Mouse (Mus musculus): ENCODE data around the gene Lgals9.
"Not testable (repeated sequence)": the region's sequence is repeated elsewhere in the genome, so short reads cannot be mapped to it uniquely, and the experiment has no call there.

Lgals9 gene

DNA sequence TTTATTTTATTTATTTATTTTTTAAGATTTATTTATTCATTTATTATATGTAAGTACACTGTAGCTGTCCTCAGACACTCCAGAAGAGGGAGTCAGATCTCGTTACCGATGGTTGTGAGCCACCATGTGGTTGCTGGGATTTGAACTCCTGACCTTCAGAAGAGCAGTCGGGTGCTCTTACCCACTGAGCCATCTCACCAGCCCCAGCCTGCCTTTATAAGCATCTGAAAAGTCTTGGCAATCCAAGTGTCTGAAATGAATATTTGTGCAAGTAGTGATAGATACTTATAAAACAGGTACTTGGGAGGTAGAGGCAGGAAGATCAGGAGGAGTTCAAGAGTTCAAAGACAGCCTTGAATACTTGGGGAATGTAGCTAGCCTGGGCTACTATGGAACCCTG lies 22.6 kb upstream of the Lgals9 start:
- DNase-seq (ENCODE audit: low read depth, low spot score) = not testable (repeated sequence)

DNA sequence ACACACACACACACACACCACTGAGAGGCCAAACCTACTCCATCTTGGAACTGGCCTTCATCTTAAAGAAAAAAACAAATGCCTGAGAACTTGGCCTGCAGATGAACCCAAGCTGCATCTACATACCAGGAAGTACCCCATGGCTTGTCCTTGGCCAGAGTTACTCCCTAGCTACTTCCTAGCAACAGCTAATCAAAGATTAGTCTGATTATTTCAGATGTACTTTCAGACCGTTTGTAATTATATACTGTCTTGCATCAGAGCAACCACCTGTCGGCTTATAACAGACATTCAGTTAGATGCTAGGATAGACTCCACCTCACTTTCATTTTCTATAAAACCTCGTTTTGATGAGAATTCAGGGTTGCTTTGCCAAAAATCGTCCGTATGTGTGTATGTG lies 21.7 kb upstream of the Lgals9 start:
- DNase-seq (ENCODE audit: low read depth, low spot score) = peak; percentile 91

DNA sequence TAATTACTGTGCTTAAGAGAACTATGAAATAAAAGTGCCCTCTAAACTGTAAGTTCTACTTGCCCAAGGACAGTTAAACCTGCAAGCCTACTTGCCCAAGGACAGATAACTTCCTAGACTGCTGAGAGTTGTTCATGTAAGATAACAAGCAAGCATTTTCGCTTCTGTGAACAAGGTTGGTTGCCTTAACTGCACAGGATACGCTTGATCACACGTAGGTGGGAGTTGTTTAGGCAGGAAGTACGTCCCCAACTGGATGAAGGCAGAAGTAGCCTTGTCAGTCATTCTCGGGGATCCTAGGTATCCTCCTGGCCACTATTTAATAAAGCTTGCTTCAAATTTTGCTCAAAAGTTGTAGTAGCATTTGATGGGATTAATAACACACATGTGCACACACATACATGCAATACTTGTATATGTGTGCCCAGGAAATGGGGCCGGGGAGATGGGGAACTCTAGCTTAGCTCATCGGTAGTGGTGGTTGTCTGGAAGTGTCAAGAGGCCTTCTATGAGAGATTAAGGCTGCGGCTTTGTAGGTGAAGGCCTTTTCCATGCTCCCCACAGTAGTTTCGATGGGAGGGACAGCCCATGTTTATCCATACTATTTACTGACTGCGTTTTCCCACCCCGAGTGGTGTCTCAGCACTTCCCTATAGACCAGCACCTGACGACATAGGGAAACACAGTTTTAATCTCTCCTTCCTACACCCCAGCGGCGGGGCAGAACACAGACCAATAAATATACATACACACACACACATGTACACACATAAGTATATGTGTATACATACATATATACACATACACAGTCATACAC lies 21.0 kb upstream of the Lgals9 start:
- DNase-seq (ENCODE audit: low read depth, low spot score) = no peak

DNA sequence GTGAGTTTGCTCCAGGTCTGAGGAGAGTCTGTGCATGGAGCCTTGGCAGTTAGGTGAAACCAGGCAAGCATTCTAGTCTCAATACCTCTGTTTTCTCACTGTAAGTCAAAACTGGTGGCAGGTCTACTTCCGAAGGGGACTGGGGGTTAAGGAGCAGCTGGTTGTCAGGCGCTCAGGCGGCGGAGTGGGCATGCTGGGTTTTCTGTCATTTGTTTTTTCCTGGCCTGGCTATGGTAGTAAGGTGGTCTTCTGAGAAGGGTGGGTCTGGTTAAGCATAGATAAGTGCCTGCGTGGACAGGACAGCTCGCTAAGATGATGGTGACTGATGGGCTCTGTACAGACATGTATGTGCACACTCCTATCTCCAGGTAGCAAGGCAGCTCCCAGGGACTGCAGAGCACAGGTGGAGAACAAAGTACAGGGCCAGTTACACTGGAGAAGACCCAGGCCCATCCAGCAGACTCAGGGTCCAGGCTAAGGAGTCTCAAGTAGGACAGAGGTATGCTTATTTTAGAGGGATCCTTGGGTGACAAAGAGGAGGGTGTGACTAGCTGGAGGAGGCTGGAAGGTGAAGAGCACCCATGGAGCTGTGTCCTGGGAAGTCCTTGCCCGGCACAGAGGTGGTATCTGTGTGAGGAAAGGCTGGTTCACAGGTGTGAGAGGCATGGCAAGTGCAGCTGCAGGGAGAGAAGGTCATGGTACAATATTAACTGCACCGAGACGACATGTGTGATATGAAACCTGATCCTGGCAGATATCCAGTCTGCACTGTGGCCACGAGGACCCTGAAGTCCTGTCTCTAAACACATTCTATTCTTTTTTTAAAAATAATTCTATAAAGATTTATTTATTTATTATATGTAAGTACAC lies 19.3 kb upstream of the Lgals9 start:
- DNase-seq (ENCODE audit: low read depth, low spot score) = no peak

DNA sequence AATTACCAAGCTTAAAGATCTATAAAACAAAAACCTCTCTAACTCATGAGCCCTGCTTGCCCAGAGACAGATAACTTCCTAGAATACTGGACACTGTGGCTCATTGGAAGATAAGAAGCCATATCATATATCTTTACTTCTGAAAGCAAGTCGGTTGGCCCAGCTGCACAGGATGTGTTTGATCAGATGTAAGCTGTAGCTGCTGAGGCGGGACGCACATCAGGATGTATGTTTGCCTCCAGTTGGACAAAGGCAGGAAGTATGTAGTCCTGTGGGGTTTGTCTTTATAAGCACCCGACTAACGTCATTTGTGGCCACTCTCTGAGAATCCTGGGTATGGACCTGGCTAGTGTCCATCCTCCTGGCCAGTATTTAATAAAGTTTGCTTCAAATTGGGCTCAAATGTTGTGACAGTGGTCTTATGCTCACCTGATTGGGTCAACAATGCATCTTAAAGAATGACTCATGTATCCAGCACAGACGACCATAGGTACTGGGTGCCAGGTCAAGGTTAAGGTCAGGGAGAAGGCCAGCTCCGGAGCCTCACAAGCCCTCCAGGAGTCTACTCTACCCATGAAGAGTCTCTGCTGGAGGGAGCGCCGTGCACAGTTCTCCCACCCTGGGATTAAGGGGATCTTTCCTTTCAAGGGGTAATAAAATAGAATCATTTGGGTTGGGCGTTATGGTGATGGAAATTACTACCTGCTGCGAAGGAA lies 18.5 kb upstream of the Lgals9 start:
- DNase-seq (ENCODE audit: low read depth, low spot score) = peak; percentile 95

DNA sequence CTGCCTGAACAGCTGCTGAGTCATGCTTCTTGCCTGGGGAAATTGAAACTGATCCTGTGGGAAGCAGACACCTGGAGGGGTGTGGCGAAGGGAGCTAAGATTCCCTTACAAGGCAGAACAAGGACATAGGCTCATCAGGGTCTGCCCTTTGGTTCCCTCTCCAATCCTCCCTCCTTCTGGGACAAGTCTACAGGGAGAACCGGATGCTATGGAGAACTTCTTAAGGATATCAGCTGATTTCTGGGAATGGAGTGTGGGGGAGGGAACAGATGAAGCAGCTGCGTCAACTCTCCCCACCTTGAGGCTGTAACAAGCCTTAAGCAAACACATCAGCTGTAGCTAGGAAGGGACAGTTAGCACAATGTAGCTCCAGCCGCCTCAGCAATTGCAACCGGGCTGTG lies 17.8 kb upstream of the Lgals9 start:
- peak; percentile 100 for DNase-seq (ENCODE audit: low read depth, low spot score)

DNA sequence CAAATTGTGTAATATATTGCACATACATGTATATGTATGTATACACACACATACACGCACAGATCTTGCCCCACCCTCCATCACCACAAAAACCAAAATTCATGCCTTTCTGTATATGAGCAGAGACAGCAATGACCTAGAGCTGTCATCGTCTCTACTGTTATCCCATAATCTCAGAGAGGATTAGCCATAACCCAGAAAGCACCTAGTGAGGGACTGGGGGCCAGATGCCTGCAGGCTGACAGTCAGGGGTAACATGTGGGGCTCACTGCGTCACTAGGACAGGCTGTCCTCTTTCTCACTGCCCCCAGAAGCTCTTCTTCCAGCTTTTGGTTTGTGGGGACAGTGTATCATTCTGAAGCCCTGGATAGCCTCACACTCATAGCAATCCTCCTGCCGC lies 17.1 kb upstream of the Lgals9 start:
- DNase-seq (ENCODE audit: low read depth, low spot score) = no peak

DNA sequence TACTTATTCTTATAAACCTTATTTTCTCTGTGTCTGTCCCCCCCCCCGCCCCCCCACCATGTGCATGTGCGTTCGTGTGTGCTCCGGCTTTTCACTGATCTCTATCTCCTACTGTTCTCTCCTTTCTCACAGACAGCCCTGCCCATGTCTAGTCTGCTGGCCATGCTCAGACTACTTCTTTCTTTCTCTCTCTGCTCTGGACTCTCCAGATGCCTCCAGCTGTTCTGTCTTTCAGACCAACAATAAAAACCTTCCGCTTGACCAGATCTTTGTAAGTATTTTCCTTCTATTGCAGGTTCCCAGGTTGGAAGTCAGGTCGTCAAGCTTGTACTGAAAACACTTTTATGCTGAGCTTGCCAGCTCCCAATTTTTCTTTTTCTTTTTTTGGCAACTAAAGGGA lies 14.4 kb upstream of the Lgals9 start:
- no peak for DNase-seq (ENCODE audit: low read depth, low spot score)

DNA sequence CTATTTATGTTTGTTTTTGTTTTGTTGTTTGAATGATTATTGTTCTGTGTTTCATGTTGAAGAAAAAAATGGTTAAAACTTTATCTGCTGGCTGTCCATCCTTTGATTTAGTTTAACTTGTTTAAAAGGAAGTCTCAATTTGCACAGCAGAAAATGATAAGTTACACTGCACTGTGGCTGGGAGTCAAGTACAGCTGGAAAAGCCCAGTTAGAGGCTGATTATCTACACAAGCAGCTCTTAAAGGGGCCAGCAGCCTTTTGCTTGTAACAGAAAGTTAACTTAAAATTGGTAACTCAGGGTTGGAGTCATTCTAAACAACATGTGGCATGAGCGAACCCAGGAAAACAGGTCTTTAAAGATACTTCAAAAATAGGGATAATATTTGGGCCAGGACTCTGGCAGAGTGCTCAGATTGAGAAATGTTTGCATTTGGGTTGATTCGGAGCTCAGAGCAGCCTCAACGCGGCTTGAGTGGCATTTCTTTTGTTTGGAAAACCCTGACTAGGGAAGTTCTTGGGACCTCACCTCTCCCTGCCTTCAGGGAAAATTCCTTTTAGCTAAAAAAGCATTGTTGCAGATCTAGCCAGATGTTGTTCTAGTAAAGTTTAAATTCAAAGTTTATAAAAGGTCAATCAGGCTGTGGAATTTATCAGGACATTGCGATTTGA lies 6.3 kb upstream of the Lgals9 start:
- peak; percentile 67 for DNase-seq (ENCODE audit: low read depth, low spot score)

DNA sequence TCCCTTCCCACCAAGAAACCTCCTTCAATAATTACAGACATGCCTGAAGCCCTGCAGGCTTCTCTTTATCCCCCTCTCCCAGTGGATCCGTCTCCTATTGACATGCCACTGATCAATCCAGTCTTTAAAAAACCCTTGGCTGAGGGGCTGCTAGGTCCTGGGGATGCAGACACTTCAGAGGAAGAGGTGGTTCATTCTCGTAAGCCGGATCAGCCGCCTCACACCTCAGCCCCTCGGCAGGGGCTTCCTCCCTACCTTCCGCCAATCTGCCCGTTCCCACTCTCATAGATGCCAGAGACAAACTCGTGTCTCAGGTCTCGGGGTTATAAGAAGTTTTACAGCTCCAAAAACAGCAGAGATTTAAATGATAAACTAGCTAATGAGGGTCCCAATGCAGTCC lies 5.3 kb upstream of the Lgals9 start:
- DNase-seq (ENCODE audit: low read depth, low spot score) = no peak

DNA sequence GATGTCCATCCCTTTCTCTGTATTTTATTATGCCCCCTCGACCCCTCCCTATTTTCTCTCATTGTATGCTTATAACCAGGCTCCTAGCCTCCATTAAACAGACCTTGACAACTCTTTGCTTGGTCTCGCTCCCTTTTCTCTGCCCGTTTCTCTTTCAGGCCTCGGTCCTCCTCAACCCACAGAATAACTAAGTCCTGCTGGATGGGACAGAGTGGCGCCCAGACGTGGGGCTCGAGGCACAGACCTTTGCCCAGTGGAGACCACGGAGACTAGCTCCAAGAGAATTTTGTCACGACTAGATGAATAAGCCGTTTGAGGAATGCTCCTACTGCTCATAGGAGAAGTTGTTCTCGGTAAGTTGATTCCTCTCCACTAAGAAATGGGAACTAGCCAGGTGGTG lies 4.5 kb upstream of the Lgals9 start:
- not testable (repeated sequence) for DNase-seq (ENCODE audit: low read depth, low spot score)

DNA sequence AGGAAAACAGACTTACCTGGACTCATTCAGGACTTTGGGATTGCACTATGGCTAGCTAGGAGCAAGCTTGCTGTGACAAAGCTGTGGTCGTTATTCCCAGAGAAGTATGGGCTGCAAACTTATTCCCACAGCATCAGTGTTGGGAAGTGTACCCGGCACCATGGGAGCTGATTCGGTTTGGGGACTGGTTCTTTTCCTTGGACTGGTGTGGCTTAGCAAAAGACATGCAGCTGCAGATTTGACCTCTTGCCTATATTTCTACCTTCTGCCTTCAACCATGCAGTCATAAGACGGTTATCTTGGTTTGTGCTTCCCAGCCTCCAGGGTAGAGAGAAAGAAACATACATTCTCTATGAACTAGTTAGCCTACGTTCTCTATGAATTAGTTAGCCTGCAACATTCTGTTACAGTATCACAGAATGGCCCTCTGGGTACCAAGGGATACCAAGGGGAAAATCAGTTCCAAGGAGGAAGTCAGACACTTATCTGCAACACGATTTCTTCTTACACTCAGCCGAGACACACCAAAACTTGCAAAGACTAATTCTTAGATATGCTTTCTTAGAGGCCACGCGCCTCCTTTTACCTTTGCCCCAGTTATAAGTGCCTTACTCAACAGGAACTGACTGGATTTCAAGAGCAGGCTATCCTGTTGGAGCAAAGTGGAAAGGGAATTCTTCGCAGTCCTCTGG lies 1.7 kb upstream of the Lgals9 start:
- no peak for DNase-seq (ENCODE audit: low read depth, low spot score)

DNA sequence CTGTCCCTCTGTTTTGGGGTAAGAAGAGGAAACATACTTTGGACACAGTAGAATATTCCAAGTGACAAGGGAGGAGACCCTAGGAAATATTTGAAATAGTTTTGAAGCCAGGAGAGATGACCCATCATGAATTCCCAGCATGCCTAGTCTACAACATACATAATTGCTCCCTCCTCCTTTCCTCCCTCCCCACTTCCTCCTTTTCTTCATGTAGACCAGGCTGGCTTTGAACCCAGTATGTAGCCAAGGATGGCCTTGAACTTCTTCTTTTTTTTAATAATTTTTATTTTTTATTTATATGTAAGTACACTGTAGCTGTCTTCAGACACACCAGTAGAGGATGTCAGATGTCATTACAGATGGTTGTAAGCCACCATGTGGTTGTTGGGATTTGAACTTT lies 759 bp upstream of the Lgals9 start:
- DNase-seq (ENCODE audit: low read depth, low spot score) = no peak

DNA sequence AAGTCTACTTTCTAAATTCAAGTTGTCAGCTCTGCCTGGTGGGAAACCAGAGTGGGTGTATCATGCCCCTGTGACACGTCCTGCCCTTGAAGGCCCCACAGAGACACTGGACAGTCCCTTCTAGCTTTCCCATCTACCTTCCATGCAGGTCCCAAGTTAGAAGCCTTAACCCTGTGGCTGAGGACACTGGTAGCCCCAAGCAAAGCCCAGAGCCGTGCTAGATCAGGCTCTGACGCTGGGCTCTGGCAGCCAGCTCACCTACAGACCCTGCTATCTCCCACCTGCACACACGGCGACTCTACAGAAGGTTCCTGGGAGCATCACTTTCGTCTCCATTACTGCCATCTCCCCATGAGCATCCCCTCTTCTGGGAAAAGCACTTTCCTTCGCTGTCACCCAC lies 1.2 kb downstream of the Lgals9 start:
- no peak for DNase-seq (ENCODE audit: low read depth, low spot score)

DNA sequence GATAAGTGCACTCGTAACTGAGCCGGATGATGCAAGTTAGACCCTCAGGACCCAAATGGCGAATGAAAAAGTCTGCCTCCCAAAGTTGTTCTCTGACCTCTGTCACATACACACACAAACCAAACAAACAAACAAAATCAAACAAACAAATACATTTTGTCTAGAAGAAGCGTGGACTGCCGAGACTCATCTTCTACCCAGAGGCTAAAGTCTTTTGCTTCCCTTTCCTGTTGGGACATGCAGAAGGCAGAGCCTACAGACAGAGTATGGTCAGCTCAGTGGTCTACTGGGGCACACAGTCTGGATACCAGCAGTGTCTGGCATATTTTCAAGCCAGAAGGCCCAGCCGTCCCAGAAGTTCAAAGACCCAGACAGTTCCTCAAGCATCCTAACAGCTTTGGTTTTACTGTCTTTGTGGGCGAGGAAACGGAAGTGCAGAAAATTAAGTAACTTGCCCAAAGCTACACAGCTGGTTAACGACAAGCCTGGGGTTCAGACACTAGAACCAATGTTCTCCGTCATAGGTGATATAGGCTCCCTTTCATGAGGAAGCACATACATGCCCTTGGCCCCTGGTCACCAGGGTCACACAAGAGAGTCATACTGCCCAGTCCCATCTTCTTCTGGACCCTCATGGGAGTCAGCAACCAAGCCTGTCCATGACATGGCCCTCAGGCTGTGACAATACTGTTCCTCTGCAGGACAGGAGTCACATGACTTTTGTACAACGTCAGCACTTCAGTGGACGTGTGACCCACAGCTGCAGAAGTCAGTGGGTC lies 2.0 kb downstream of the Lgals9 start:
- DNase-seq (ENCODE audit: low read depth, low spot score) = no peak

DNA sequence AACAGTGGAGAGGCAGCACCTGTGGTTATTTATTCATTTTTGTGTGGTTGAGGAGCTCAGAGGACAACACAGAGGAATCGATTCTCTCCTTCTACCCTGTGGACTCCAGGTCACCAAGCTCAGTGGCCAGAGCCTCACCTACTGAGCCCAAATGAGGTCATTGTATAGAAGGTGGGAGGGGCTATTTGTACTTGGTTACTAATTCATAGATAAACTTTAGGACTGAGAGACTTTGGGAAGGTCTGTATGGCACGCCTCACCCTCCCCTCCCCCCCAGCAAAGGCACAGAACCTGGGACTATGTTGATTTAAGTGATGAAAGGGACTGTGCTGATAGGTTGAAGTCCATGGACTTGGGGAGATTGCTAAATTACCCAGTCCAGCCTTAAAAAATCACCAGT lies 2.7 kb downstream of the Lgals9 start:
- DNase-seq (ENCODE audit: low read depth, low spot score) = no peak

DNA sequence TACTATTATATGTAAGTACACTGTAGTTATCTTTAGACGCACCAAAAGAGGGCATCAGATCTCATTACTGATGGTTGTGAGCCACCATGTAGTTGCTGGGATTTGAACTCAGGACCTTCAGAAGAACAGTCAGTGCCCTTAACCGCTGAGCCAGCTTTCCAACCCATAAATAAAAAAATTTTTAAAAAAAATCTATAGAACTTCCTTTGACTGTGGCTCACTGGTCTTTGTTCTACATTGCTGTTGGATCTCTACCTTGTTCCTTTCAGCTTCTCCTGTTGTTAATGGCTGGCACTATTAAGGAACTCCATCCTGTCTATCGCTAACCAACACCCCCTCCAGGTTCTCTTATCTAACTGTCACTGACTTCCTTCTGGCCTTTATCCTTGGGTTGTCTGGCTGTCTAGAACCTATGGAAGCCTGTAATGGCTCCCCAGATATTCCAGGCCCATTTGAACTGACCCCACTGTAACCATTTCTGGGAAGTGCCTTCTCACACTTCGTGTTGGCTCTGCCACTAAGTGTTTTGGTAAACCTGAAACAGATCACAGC lies 4.6 kb downstream of the Lgals9 start:
- DNase-seq (ENCODE audit: low read depth, low spot score) = no peak

DNA sequence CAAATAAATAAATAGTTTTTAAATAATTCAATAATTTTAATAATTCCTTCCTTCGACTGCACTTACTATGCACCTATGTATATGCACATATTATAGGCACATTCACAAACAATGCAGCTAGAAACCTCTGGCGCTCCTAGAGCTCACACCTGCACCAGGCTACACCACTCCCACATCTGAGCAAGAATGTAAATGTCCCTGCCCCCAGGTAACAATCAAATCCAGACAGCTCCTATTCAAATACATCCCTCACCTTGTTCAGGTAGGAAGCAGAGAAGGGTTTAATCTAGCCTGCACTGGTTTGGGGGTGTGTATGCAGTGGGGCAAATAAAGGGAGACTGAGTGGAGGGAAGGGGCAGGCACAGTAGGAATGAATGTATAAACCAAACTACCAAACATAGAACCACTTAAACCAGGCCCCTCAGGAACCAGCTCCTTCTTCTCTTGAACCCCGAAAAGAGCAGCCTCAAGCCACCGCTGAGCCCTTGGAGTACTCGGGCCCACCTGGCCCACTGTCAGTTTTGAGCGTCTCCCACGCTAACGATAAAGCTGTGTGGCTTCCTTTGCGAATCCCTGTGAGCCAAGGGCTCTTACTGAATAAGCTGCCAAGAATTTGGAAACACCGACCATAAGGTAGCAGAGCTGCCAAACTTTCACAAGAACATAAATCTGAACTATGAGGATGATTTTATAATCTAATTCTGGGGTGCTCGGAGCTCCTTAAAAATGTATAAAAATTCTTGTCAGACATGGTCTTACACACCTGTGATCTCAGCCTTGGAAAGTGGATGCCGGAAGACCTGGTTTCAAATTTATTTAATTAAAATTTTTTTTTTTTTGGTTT lies 6.3 kb downstream of the Lgals9 start:
- no peak for DNase-seq (ENCODE audit: low read depth, low spot score)
